Mouse (Mus musculus): ENCODE measurements at regions not wholly inside any gene's neighbourhood (a gene's known extent, or its start where the extent isn't known, plus 50 kb on each side); places are given as distances from the start of the nearest gene placed in this dataset.

DNA sequence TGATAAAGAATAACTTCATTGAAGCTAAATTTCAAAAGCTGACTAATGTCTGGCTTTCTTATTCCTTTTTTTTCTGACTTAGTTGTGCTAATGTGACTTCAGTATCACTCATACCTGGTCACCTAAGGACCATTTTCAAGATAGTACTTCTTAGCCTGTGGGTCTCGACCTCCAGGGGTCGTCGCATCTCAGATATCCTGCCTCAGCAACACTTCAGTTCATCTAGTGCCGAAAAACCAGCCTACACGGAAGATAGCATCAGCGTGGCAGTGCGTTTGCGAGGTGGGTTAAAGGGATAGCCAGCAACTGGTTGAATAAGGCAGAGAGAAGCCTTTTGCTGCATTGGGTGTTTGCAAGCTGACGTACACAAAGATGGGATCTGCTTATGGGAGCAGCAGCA, 62.9 kb upstream of the Tsc22d1 start:
- TF ChIP-seq CTCF (IDR thresholded peaks at IDR 0.05; ENCODE audit: extremely low read depth, insufficient read depth, insufficient read length, insufficient replicate concordance) (no peak), POLR2A (IDR thresholded peaks at IDR 0.05; ENCODE audit: low read depth, low read length) (no peak)
